Mouse (Mus musculus) heart, adult 2 months (tissue): ENCODE results near the gene Kel. TPM values are rescaled to one million over a fixed set of nuclear protein-coding genes. Genes with fewer than 3 reads are reported as not detected.

Experiments
- DNase-seq, 2 experiments: peaks; one replicate each; pipeline ENCODE4 v3.0.0; 2021
- H3K27ac ChIP-seq: fragments of 200-600 bp; 2 replicates; pipeline ENCODE4 v1.8.1; 2022
- H3K27me3 ChIP-seq: fragments of 200-500 bp; 2 replicates; pipeline ENCODE4 v1.6.1; 2012; ENCODE audit warnings: mild to moderate bottlenecking, low read length, inconsistent platforms, mixed read lengths; ENCODE audit not compliant: control insufficient read depth, insufficient read depth
- H3K36me3 ChIP-seq: fragments of 200-500 bp; 2 replicates; pipeline ENCODE4 v1.6.1; 2012; ENCODE audit warnings: low read length, inconsistent platforms; ENCODE audit not compliant: control insufficient read depth, insufficient read depth
- H3K4me1 ChIP-seq: fragments of 200-500 bp; 2 replicates; pipeline ENCODE4 v1.6.1; 2011; ENCODE audit warnings: low read length; ENCODE audit not compliant: control insufficient read depth, insufficient read depth
- H3K4me3 ChIP-seq: fragments of 200-600 bp; 2 replicates; pipeline ENCODE4 v1.8.1; 2022
- H3K79me2 ChIP-seq: fragments of 200-500 bp; replicated peaks from 2 replicates; pipeline ENCODE4 v1.6.1; 2012; ENCODE audit warnings: mild to moderate bottlenecking, inconsistent platforms, low read length, moderate library complexity, mixed read lengths; ENCODE audit not compliant: control insufficient read depth, insufficient read depth
- H3K9ac ChIP-seq: fragments of 200-500 bp; 2 replicates; pipeline ENCODE4 v1.6.1; 2012; ENCODE audit warnings: low read depth, mild to moderate bottlenecking, control low read depth, inconsistent platforms, low read length, mixed read lengths
- CTCF ChIP-seq: fragments of 200-600 bp; IDR thresholded peaks from 2 replicates; pipeline ENCODE4 v1.8.1; 2022; ENCODE audit warnings: antibody characterized with exemption, mild to moderate bottlenecking, moderate library complexity
- EP300 ChIP-seq: fragments of 200-500 bp; IDR thresholded peaks from 2 replicates; pipeline ENCODE4 v1.6.1; 2011; ENCODE audit warnings: low read depth, low read length, control low read depth; ENCODE audit not compliant: insufficient read depth
- POLR2A ChIP-seq: fragments of 200-500 bp; IDR thresholded peaks from 2 replicates; pipeline ENCODE4 v1.6.1; 2011; ENCODE audit warnings: mild to moderate bottlenecking, low read depth, low read length, control low read depth; ENCODE audit not compliant: insufficient read depth
- WGBS: fragments of 180-500 bp; shearing (Covaris S2); methylation state at CpG from one replicate; pipeline ENCODE4 v1.1.7; 2018; 5-methylcytosine and 5-hydroxymethylcytosine counted together
- intact Hi-C: fragments of 180-260 bp; cut with DNase I; formaldehyde crosslinking; loops from one replicate; pipeline ENCODE4 v1.15.1; 2025
- polyA plus RNA-seq: library from polyadenylated mRNA; depleted of rRNA; stranded (reverse); fragments of >200 nt; gene quantifications from 2 replicates; pipeline ENCODE4 v1.2.3, GENCODE M21; 2012
- total RNA-seq, 2 experiments: library from RNA; stranded (reverse); gene quantifications; 2 replicates each; pipeline ENCODE4 v1.2.3; 2021

Kel gene
- total and polyA plus RNA-seq, 3 experiments, result 0.16 to 0.27 TPM; not detected in 1

DNA sequence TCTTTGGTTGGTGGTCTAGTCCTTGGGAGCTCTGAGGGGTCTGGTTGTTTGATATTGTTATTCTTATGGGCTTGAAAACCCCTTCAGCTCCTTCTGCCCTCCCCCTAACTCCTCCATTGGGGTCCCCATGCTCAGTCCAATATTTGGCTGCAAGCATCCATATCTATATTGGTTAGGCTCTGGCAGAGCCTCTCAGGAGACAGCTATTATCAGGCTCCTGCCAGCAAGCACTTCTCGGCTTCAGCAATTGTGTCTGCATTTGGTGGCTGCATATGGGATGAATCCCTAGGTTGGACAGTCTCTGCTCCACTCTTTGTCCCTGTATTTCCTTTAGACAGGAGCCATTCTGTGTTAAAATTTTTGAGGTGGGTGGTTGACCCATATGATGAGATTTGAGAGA is 6.1 kb upstream of the Kel start:
- Histone ChIP-seq H3K36me3 (no peaks in the 10 kb centered on the region), H3K4me1 (no peaks in the 10 kb centered on the region), H3K9ac (no peak overlapping the region), H3K27me3 (no peaks in the 10 kb centered on the region), H3K4me3 (no peak overlapping the region), H3K79me2 (no peaks in the 10 kb centered on the region), H3K27ac (no peak overlapping the region)
- intact Hi-C loops, result no loop called here
- 61% methylated on average over 1 of the region's 1 CpGs for WGBS
- no peak for TF ChIP-seq POLR2A
- TF ChIP-seq CTCF, result no peak
- no peak for TF ChIP-seq EP300
- DNase-seq, result no peak

DNA sequence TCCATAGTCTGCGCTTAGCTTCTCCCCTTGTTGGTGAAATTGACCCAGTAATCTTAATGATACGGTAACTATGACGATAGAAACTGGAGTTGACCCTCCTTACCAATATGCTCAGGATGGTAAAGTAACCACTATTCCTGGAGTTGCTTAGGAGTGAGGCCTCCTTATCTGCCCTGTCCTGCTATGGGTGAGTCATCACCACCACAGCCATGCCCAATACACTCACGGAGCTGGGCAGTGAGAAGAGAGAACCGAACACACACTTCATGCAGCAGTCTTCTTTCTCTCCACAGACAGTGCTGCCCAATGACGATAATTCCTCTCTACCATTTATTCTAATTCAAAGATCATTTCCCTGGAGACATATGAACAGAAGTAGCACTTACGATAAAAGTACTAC is 2.1 kb upstream of the Kel start:
- TF ChIP-seq EP300 (no peak), POLR2A (no peak), CTCF (no peak)
- DNase-seq, result no peak
- intact Hi-C loops, result no loop called here
- Histone ChIP-seq H3K27ac (no peak overlapping the region), H3K9ac (no peak overlapping the region), H3K4me1 (no peaks in the 10 kb centered on the region), H3K4me3 (no peak overlapping the region), H3K36me3 (no peaks in the 10 kb centered on the region), H3K79me2 (no peaks in the 10 kb centered on the region), H3K27me3 (no peaks in the 10 kb centered on the region)
- WGBS, result 76% methylated on average over 7 of the region's 7 CpGs

DNA sequence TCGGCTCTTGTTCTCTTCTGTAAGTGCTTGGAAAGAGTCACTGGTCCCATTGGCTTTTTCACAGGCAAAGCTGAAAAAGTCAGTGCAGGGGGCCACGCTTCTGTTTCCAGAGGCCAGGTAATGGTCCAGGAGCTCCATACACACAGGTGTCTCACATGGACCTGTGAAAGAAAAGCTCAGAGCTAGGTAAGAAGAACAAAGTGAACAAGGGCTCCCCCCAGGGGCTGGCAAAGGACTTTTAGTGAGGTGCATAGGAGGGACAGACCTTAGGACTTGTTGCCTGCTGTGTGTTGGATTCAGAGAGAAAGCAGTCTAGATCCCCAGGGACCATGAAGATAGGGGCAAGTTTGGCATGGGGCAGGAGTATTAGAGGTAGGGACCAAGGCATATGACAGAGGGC is 1.2 kb downstream of the Kel start:
- Histone ChIP-seq H3K36me3 (no peaks in the 10 kb centered on the region), H3K4me3 (no peak overlapping the region), H3K27me3 (no peaks in the 10 kb centered on the region), H3K4me1 (no peaks in the 10 kb centered on the region), H3K9ac (no peak overlapping the region), H3K79me2 (no peaks in the 10 kb centered on the region), H3K27ac (no peak overlapping the region)
- DNase-seq, result no peak
- WGBS, result 74% methylated on average over 2 of the region's 2 CpGs
- intact Hi-C loops, result no loop called here
- TF ChIP-seq CTCF (no peak), POLR2A (no peak), EP300 (no peak)

DNA sequence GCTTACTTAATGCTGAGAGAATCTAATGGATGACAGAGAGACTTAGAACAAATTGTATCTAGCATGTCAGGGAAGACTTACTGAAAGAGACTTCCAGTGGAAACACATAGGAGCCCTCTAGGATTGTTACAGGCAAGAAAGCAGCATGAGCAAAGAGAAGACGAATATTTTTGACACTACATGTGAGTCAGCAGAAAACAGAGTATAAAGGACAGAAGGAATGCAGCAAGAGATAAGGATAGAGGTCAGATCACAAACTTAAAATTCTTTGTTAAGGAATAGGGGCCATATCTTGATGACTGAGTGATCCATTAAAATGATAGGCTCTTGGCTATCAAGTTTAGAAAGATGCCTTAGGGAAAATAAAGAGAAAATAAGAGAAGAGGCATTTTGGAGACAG is 2.9 kb downstream of the Kel start:
- DNase-seq, result no peak
- intact Hi-C loops, result no loop called here
- H3K4me1 ChIP-seq, result no peaks in the 10 kb centered on the region
- no peak overlapping the region for H3K4me3 ChIP-seq
- H3K79me2 ChIP-seq, result no peaks in the 10 kb centered on the region
- no peaks in the 10 kb centered on the region for H3K27me3 ChIP-seq
- TF ChIP-seq EP300, result no peak
- no peak for TF ChIP-seq POLR2A
- no peak for TF ChIP-seq CTCF
- no peaks in the 10 kb centered on the region for H3K36me3 ChIP-seq
- 63% methylated on average over 1 of the region's 1 CpGs for WGBS
- H3K9ac ChIP-seq, result no peak overlapping the region
- H3K27ac ChIP-seq, result no peak overlapping the region

DNA sequence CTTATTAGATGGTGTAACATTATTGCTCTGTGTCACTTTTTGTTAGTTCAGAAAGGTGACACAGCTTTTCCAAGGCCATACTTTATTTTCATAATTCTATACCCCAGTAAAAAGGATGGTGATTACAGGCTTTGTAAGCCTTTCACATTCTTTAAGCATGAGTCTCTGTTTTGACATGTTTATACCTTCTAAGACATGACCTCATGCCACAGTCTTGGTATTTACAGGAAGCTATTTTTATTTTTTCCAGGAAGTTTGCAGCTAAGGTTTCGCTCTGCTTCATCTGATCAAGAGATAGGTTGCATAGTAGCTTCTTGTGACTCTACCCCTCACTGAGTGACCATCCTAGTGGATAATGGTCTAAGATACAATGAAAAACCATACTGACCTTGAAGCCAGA is 9.7 kb downstream of the Kel start:
- Histone ChIP-seq H3K36me3 (no peaks in the 10 kb centered on the region), H3K4me1 (no peaks in the 10 kb centered on the region), H3K79me2 (no peaks in the 10 kb centered on the region), H3K9ac (no peak overlapping the region), H3K4me3 (no peak overlapping the region), H3K27ac (no peak overlapping the region), H3K27me3 (no peaks in the 10 kb centered on the region)
- WGBS, result 65% methylated on average over 1 of the region's 1 CpGs
- intact Hi-C loops, result no loop called here
- no peak for TF ChIP-seq EP300
- no peak for TF ChIP-seq CTCF
- no peak for TF ChIP-seq POLR2A
- no peak for DNase-seq

DNA sequence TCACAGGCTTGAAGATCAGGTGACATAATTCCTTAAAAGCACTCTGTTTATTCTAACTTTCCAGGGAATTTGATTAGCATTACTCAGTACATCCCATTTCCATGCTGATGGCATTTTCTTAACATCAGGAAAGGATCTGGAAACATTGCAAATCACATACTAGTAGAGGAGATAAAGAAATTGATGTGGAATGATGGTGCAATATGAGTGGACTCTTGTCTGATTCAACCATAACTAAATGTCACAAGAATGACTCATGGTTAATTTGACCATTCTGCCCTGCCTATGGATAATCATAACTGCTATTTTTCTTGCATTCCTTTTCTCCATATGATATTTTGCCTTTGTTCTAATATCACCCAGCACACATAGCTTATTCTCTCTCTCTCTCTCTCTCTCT is 11.9 kb downstream of the Kel start:
- no peak for TF ChIP-seq POLR2A
- TF ChIP-seq CTCF, result no peak
- Histone ChIP-seq H3K79me2 (no peaks in the 10 kb centered on the region), H3K27me3 (no peaks in the 10 kb centered on the region), H3K9ac (no peak overlapping the region), H3K4me1 (no peaks in the 10 kb centered on the region), H3K27ac (no peak overlapping the region), H3K4me3 (no peak overlapping the region), H3K36me3 (no peaks in the 10 kb centered on the region)
- no peak for DNase-seq
- intact Hi-C loops, result no loop called here

DNA sequence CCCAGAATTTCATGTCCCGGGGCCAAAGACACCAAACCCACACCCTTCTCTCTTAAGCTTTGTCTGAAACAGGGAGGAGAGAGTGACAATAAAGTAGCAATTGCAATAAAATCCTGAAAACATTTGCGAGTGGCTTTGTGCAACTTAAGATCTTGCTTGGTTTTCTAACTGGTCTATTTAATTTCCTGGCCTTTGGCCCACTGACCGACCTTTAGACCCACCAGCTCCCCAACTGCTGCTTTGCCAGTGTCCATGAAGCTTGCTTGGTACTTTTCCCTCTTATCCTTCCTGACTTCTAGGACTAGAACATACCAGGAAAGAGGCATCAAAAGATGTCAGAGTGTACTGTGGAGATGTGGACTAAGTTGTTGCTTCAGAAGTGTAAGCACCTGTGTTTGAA is 18.5 kb downstream of the Kel start:
- no peak for TF ChIP-seq EP300
- TF ChIP-seq POLR2A, result no peak
- TF ChIP-seq CTCF, result no peak
- H3K4me3 ChIP-seq, result no peak overlapping the region
- no peaks in the 10 kb centered on the region for H3K4me1 ChIP-seq
- H3K9ac ChIP-seq, result no peak overlapping the region
- DNase-seq, result no peak
- H3K79me2 ChIP-seq, result no peaks in the 10 kb centered on the region
- no peaks in the 10 kb centered on the region for H3K27me3 ChIP-seq
- H3K27ac ChIP-seq, result no peak overlapping the region
- intact Hi-C loops, result no loop called here
- no peaks in the 10 kb centered on the region for H3K36me3 ChIP-seq
- WGBS, result 67% methylated on average over 3 of the region's 3 CpGs
